Mouse (Mus musculus) CD8-positive naive resting alpha-beta T cell, adult 57 days (primary cell): Measurements from ENCODE around the gene Fnd3c2. TPM values are rescaled to one million over a fixed set of nuclear protein-coding genes. Genes with fewer than 3 reads are reported as not detected.

Experiments used
- total RNA-seq: library from RNA; stranded (reverse); gene quantifications from one replicate; pipeline ENCODE4 v1.2.4, GENCODE M21; 2023

The Fnd3c2 gene
- not detected for total RNA-seq

DNA sequence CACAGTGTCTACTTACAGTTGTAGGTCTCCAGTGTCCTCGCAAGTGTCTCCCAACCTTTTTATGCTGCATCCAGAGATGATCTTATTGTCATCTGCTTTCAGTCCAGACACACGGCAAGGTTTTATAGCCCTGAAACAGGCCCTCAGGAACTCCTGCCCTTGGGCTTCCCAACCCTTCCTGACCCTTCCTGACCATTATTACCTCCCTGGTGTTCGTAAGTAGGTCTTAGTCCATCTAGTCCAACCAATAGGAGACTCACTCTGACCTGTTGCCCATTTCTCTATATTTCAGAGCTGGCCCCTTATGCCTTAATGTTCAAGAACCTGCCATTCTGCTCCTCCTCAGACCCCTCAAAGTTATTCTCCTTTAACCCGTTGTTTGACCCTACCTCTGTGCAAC, at the start of gene Fnd3c2:
Fnd3c2 (minus strand) TSS at position 101 of the 400 bp plus-strand sequence.

DNA sequence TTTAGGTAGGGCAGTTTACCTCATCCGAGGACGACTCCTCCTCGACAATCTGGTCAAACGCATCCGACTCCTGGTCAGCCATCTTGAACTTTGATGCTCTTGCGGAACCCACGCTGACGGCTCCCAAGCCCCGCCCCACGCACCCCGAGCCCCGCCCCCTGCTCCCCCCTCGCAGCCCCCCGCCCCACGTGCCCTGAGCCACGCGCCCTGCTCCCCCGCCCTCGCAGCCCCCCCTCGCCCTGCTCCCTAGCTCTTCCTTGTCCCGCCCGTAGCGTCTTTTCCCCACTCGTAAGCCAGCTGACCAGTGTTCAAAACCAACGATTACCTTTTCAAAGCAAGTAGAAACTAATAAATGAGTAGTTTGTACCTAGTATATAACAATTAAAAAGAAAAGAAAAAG, 34.1 kb downstream of the Fnd3c2 start, which contains the start of gene Taf9b:
Taf9b (minus strand) TSS at position 101 of the 400 bp plus-strand sequence.

DNA sequence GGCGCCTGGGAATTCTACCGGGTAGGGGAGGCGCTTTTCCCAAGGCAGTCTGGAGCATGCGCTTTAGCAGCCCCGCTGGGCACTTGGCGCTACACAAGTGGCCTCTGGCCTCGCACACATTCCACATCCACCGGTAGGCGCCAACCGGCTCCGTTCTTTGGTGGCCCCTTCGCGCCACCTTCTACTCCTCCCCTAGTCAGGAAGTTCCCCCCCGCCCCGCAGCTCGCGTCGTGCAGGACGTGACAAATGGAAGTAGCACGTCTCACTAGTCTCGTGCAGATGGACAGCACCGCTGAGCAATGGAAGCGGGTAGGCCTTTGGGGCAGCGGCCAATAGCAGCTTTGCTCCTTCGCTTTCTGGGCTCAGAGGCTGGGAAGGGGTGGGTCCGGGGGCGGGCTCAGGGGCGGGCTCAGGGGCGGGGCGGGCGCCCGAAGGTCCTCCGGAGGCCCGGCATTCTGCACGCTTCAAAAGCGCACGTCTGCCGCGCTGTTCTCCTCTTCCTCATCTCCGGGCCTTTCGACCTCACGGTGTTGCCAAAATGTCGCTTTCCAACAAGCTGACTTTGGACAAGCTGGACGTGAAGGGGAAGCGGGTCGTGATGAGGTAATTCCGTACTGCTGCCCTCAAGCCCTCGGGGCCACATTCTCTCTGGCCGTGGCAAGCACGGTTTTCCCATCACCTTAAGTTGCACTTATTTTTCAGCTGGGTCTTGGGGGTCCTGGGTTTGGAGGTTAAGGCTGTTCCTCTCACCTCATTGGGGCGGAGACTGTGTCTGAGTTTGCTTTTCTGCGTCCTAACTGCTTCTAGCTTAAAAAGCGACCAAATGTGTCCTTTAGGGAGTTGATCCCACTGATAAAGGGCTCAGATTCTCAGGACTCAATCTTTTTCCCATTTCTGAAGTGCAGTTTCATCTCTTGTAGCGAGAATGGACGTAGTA, 68.2 kb downstream of the Fnd3c2 start, which contains the start of gene Pgk1:
Pgk1 (plus strand) TSS at position 388 of the 937 bp plus-strand sequence.

Other genes with a start within 250 kb of the Fnd3c2 start
- 36.5 TPM for gene Magt1, start 243.5 kb downstream of the Fnd3c2 start, total RNA-seq
- gene Cox7b, start 239.7 kb downstream of the Fnd3c2 start, total RNA-seq, result 128 TPM
- gene Atp7a, start 228.1 kb downstream of the Fnd3c2 start, total RNA-seq, result 12.8 TPM
- gene Tlr13, start 112.2 kb downstream of the Fnd3c2 start, total RNA-seq, result 1.3 TPM
- 86.4 TPM for gene Pgk1, start 68.3 kb downstream of the Fnd3c2 start, total RNA-seq
- gene Taf9b, start 34.2 kb downstream of the Fnd3c2 start, total RNA-seq, result 10.5 TPM
- not detected for gene Fndc3c1, start 230.0 kb upstream of the Fnd3c2 start, total RNA-seq